Mouse (Mus musculus) effector memory CD4-positive, alpha-beta T cell, adult 7 months (primary cell): ENCODE results near the gene Plin5. TPM values are rescaled to one million over a fixed set of nuclear protein-coding genes. Genes with fewer than 3 reads are reported as not detected.

Source experiments
- polyA plus RNA-seq: library from polyadenylated mRNA; unstranded; fragments of 100-300 nt; shearing (Covaris generic); gene quantifications from one replicate; pipeline ENCODE4 v1.2.1, GENCODE M21; 2017

Gene Plin5
- not detected for polyA plus RNA-seq

DNA sequence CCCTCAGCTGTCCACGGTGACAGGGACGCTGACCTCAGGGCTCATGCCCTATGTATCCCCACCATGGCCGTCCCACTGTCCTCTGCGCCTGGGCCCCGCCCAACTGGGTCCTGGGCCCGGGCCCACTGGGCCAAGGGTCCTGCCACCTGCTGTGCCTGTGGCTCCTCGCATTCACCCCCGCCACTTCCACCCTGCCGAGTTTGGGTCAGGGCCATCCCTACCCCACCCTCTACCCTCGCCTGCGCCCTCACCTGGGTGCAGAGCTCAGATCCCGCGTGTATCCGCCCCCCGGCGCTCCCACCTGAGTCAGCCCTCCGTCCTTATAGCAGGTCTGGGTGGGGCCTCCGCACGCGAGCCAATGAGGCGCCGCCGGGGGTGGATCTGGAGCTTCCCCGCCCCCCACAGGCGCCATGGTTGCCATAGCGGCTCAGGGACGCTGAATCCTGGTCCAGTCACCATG is at the start of gene Plin5:
Gene Plin5, minus strand, starts transcription at position 346 of the 460 bp plus-strand sequence.

DNA sequence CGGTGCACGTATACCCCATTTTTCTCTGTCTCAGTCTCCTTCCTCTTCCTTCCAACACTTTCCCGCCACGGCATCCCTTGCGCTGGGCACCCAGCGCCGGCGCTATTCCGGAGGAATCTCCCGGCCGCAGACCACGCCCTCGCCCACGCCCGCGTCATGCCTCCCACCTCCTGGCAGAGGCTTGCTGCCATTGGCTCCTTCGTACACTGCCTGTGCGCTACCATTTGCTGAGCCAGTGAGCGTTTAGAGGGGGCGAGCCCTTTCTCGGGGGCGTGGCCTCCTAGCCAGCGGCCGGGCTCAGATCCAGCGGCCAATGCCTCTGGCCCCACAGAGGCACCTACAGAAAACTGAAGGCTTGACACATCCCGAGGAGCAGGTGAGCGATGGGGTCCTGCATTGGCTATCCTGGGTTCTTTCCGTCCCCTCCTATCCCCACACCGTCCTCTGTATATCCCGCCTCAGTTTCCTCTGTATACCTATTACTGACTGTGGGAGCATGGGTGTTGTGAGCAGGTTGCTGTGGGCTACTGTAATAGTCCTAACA is 44.9 kb upstream of the Plin5 start, which contains the start of gene Tnfaip8l1:
Gene Tnfaip8l1, plus strand, starts transcription at position 247 of the 544 bp plus-strand sequence.

DNA sequence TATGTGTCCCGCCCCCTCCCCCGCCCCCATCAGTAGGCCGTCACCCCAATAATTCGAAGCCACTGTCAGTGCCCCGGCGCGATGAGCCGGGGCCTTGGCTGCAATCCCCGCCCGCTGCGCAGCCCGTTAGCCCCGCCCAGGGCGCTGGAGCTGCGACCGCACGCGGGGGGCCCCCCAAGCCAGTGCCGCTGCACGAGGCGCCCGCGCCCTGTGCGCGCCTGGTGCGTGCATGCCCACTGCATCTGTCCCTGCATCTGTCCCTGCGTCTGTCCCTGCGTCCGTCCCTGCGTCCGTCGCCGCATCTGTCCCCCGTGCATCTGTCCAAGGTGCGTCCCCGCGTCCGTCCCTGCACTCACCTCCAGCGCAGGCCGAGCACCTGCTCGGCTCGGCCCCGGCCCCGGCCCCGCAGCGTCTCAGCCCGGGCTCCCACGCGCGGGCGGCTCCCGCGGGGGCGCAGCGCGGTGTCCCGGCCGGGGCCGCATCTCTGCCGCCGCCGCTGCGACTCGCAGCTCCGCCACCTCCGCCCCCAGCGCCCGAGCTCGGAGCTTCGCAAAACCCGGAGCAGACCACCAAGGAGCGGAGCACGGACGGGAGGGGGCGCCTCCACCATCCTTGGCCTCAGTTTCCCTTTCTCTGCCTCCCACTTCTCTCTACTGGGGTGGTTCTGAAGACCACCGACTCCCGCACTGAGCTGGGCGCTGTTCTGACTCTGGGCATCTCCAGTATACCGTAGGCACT is 22.6 kb upstream of the Plin5 start, which contains the start of gene Sema6b:
Gene Sema6b, minus strand, starts transcription at position 486 of the 738 bp plus-strand sequence.

DNA sequence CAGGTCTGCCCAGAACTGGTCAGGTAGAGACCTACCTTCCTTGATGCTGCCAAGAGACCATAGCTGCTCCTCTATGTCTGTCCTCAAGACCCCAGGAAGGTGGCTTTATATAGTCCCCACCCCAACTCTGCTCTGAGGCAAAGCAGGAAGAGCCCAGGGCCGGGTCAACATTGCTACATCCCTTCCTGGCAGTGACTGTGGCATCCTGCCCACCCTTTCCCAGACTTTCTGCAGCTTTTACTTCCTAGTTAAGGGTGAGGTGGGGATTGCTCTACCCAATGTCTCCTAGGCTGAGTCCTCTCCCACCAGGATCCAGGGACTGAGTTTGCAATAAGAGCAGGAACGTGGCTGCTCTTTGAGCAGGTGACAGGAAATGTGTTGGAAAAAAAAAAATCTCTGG is 4.4 kb upstream of the Plin5 start, which contains the start of gene Lrg1:
Gene Lrg1, minus strand, starts transcription at position 176 of the 400 bp plus-strand sequence.

DNA sequence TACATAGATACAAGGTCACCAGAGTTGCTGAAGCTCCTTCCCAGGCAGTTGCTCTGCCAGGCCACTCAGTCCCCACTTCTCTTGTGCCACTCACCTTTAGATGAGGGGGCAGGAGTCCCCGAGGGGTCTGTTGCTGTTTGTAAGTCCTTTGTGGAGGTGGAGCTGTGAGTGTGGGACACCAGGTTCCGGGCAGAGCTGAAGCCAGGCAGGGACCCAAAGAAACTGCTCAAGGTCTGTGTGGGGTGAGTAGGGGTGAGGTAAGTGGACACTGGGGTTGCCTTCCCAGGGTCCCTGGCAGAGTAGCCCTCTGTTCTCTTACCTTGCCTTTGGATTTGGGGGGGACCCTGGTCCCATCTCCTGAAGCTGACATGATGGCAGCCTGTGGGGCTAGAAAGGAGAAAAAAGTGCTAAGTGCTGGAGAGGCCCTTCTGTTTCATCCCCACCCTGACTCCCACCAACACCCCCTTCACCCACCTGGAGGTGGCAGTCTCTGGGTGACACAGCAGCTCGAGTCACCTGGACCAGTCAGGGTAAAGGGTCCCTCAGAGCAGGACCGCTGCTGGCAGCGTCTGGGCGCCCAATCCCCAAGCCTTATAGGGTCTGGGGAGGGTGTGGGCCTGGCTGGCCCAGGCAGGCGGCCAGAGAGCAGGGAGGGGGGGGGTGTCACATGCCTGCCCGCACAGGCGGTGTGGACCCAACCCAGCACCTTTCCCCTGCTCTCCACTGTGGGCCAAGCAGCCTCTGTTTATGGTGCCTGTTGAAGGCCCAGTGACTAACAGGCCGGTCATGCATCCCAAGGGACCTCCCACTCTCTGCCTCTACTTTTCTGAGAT is 8.0 kb downstream of the Plin5 start, which contains the start of gene Plin4:
Gene Plin4, minus strand, starts transcription at position 585 of the 833 bp plus-strand sequence.

DNA sequence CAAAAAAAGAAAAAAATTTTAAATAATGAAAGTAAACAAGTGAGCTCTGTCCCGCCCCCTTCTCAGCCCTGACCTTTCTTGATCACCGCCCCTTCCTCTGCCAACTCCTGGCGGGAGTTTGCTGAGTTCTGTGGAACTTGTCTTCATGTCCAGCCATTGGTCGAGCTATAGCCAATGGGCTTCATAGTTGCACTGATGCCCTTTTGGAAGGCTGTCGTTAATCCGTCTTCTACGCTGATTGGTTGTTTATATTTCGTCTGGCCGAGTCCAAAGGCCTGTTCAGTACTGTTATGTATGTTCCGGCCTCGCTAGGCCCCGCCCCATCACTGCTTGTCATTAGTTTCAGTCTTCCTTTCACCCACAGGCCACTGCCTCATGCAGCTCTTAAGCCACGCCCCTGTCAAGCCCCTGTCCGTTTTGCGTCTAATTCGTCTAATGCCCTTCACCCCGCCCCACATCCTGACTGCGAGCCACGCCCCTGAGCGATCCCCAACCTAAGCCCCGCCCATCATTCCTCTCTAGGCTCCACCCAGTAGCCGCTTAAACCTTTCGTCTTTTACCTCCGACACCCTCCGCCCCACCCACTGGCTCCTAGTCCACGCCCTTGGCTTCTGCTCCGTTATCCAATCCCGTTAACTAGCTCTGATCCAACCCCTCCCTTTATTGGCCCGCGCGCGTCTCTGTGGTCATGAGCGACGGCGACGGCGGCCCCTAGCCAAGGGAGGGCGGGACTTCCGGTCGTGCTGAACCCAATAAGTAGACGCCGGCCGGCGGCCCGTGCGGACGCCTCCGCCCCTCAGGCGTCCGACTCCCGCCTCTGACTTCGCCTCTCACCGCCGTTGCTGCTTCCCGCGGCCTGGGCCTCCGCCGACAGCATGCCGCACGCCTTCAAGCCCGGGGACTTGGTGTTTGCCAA is 38.3 kb downstream of the Plin5 start, which contains the start of gene Hdgfl2:
Gene Hdgfl2, plus strand, starts transcription at position 755 of the 916 bp plus-strand sequence.

DNA sequence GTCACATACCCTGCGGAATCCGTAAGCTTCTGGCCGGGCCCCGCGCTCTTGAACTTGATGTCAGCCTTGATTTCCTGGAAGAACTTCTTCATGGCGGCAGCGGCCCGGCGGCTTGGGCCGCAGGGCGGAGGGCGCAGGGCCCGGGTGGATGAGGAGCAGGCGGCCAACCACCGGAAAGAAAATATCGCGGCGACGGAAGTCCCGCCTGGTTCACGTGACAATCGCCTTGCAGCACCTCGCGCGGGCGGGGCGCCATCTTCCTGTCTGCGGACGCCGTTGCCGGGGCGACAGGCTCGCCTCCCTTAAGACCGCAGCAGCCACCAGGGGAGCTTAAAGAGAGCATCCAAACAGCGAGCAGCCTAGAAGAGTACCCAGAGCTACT is 42.6 kb downstream of the Plin5 start, which contains the start of gene Ubxn6:
Gene Ubxn6, minus strand, starts transcription at position 202 of the 382 bp plus-strand sequence.

Other genes with a start within 250 kb of the Plin5 start
- gene Zfp119a, start 238.7 kb downstream of the Plin5 start, polyA plus RNA-seq, result 17.7 TPM
- gene Zfp959, start 225.5 kb downstream of the Plin5 start, polyA plus RNA-seq, result 37.1 TPM
- gene Zfp119b, start 168.1 kb downstream of the Plin5 start, polyA plus RNA-seq, result 6.9 TPM
- 0.33 TPM for gene Ebi3, start 165.0 kb downstream of the Plin5 start, polyA plus RNA-seq
- 32.0 TPM for gene Yju2, start 158.5 kb downstream of the Plin5 start, polyA plus RNA-seq
- gene Shd, start 147.1 kb downstream of the Plin5 start, polyA plus RNA-seq, result 1.0 TPM
- gene Fsd1, start 131.1 kb downstream of the Plin5 start, polyA plus RNA-seq, result not detected
- gene Stap2, start 112.0 kb downstream of the Plin5 start, polyA plus RNA-seq, result 2.3 TPM
- 158 TPM for gene Mpnd, start 111.9 kb downstream of the Plin5 start, polyA plus RNA-seq
- 137 TPM for gene Sh3gl1, start 81.0 kb downstream of the Plin5 start, polyA plus RNA-seq
- gene Chaf1a, start 77.2 kb downstream of the Plin5 start, polyA plus RNA-seq, result 1.3 TPM
- gene Ubxn6, start 42.6 kb downstream of the Plin5 start, polyA plus RNA-seq, result 64.9 TPM
- gene Hdgfl2, start 38.0 kb downstream of the Plin5 start, polyA plus RNA-seq, result 113 TPM
- gene Plin4, start 7.8 kb downstream of the Plin5 start, polyA plus RNA-seq, result not detected
- not detected for gene Lrg1, start 4.4 kb upstream of the Plin5 start, polyA plus RNA-seq
- gene Sema6b, start 22.7 kb upstream of the Plin5 start, polyA plus RNA-seq, result not detected
- 22.7 TPM for gene Tnfaip8l1, start 44.9 kb upstream of the Plin5 start, polyA plus RNA-seq
- gene Mydgf, start 66.3 kb upstream of the Plin5 start, polyA plus RNA-seq, result 48.9 TPM
- gene Dpp9, start 101.3 kb upstream of the Plin5 start, polyA plus RNA-seq, result 44.4 TPM
- 10.0 TPM for gene Fem1a, start 139.2 kb upstream of the Plin5 start, polyA plus RNA-seq
- 2.6 TPM for gene Ticam1, start 159.2 kb upstream of the Plin5 start, polyA plus RNA-seq
- gene Plin3, start 175.3 kb upstream of the Plin5 start, polyA plus RNA-seq, result 20.5 TPM
- gene Arrdc5, start 182.7 kb upstream of the Plin5 start, polyA plus RNA-seq, result not detected
- 7.4 TPM for gene Uhrf1, start 185.7 kb upstream of the Plin5 start, polyA plus RNA-seq
- 55.6 TPM for gene Kdm4b, start 208.5 kb upstream of the Plin5 start, polyA plus RNA-seq